Mouse (Mus musculus) midbrain, embryonic 15.5 days (tissue): ENCODE results near the gene 2010111I01Rik. TPM values are rescaled to one million over a fixed set of nuclear protein-coding genes. Genes with fewer than 3 reads are reported as not detected.

Experiments used
- ATAC-seq: fragments of 200-750 bp; cut with Nextera tagmentation; replicated peaks from 2 replicates; pipeline ENCODE4 v1.8.0; 2017; ENCODE audit warnings: moderate TSS enrichment
- H3K27ac ChIP-seq: fragments of 300-500 bp; sonication (generic); 2 replicates; pipeline ENCODE4 v1.5.1; 2015; ENCODE audit warnings: mild to moderate bottlenecking, inconsistent platforms
- H3K27me3 ChIP-seq: fragments of 300-500 bp; sonication (generic); replicated peaks from 2 replicates; pipeline ENCODE4 v1.6.1; 2015; ENCODE audit warnings: inconsistent platforms
- H3K36me3 ChIP-seq: fragments of 300-500 bp; sonication (generic); replicated peaks from 2 replicates; pipeline ENCODE4 v1.6.1; 2015; ENCODE audit warnings: inconsistent platforms
- H3K4me1 ChIP-seq: fragments of 300-500 bp; sonication (generic); 2 replicates; pipeline ENCODE4 v1.6.1; 2015; ENCODE audit warnings: inconsistent platforms
- H3K4me2 ChIP-seq: fragments of 300-500 bp; sonication (generic); 2 replicates; pipeline ENCODE4 v1.6.1; 2015; ENCODE audit warnings: inconsistent platforms, mild to moderate bottlenecking, moderate library complexity
- H3K4me3 ChIP-seq: fragments of 300-500 bp; sonication (generic); 2 replicates; pipeline ENCODE4 v1.5.1; 2015; ENCODE audit warnings: mild to moderate bottlenecking, inconsistent platforms
- H3K9ac ChIP-seq: fragments of 300-500 bp; sonication (generic); 2 replicates; pipeline ENCODE4 v1.6.1; 2015; ENCODE audit warnings: mild to moderate bottlenecking, inconsistent platforms
- H3K9me3 ChIP-seq: fragments of 300-500 bp; sonication (generic); 2 replicates; pipeline ENCODE4 v1.6.1; 2016; ENCODE audit warnings: inconsistent platforms
- WGBS: fragments of 180-500 bp; shearing (Covaris S2); methylation state at CpG from one replicate; pipeline ENCODE4 v1.1.7; 2015; ENCODE audit warnings: mixed read lengths; 5-methylcytosine and 5-hydroxymethylcytosine counted together
- polyA plus RNA-seq: library from polyadenylated mRNA; unstranded; fragments of >200 nt; fragmentation: Nextera tagmentation; extraction: Ambion mirVana; gene quantifications from 2 replicates; pipeline ENCODE4 v1.2.1, GENCODE M21; 2015

2010111I01Rik gene
- polyA plus RNA-seq, 1 experiment from 2014 or later, result 29.0 TPM

DNA sequence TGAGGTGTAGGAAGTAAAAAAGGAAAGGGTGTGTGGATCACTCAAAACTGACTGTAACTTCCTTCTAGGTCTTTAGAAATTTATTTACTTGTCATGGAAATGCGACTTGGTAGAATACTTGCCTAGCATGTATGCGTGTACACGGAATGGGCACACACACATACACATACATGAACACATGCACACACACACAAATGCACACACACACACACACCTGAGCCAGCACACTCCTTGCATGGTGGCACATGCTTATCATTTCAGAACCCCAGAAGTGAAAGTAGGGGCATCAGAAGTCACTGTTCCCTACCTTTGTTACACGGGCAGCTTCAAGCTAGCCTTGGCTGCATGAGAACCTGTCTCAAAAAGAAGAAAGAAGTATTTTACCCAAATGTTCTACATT, 311.7 kb downstream of the 2010111I01Rik start:
- Histone ChIP-seq H3K27me3 (no peaks in the 10 kb centered on the region), H3K4me1 (peaks cover 26% of the 10 kb centered on the region), H3K27ac (no peak overlapping the region), H3K36me3 (no peaks in the 10 kb centered on the region), H3K9me3 (no peaks in the 10 kb centered on the region), H3K9ac (no peak overlapping the region), H3K4me3 (no peak overlapping the region), H3K4me2 (no peak overlapping the region)
- 97% methylated on average over 4 of the region's 4 CpGs for WGBS
- ATAC-seq, result no peak

DNA sequence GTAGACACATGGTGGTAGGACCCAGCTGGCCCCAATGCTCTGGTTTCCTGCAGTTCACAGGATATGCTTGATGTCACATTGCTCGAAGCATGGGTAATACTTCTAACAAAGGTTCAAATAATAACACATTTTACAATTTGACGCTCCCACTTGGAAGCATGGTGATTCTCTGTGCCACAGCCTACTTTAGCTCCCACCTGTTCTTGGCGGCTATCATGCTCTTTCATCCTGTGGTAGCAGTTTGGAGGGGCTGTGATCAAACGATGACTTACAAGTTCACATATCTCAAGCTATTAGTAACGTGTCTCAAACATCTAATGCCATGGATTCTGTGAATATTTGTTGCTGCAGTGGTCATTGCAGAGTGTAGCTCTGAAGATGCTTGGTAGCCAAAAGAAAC, 312.6 kb downstream of the 2010111I01Rik start:
- Histone ChIP-seq H3K9ac (no peak overlapping the region), H3K36me3 (no peaks in the 10 kb centered on the region), H3K4me1 (peaks cover 20% of the 10 kb centered on the region), H3K4me2 (no peak overlapping the region), H3K27ac (no peak overlapping the region), H3K4me3 (no peak overlapping the region), H3K9me3 (no peaks in the 10 kb centered on the region), H3K27me3 (no peaks in the 10 kb centered on the region)
- 78% methylated on average over 5 of the region's 5 CpGs for WGBS
- no peak for ATAC-seq

DNA sequence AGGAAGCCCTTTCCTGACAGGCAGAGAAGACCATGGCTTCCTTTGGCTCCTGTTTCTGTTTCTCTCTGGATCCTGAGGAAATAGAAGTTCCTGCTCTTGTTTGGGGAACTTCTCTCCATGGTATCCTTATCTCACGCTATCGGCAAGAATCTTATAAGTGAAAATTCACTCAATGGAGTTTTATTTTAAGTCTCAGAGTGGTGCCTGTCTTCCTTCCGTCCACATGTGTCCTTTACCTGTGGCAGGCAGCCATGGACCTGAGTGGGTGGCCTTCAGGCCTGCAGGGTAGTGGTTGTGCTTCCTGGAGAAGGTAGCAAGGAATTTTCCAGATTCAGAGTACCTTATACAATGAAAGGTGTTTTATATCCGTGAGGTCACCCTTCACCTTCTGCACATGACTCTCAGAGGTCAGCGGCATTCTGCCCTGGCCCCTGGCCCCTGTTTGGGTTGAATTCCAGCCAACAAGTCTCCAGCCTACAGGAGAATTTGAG, 313.5 kb downstream of the 2010111I01Rik start:
- WGBS, result 61% methylated on average over 5 of the region's 5 CpGs
- Histone ChIP-seq H3K4me2 (0 out of 2 replicates have a peak overlapping the region, but pooled peaks have one; percentile 10), H3K4me3 (no peak overlapping the region), H3K27me3 (no peaks in the 10 kb centered on the region), H3K9ac (no peak overlapping the region), H3K4me1 (peaks cover 11% of the 10 kb centered on the region), H3K27ac (no peak overlapping the region), H3K9me3 (no peaks in the 10 kb centered on the region), H3K36me3 (no peaks in the 10 kb centered on the region)
- ATAC-seq, result no peak

DNA sequence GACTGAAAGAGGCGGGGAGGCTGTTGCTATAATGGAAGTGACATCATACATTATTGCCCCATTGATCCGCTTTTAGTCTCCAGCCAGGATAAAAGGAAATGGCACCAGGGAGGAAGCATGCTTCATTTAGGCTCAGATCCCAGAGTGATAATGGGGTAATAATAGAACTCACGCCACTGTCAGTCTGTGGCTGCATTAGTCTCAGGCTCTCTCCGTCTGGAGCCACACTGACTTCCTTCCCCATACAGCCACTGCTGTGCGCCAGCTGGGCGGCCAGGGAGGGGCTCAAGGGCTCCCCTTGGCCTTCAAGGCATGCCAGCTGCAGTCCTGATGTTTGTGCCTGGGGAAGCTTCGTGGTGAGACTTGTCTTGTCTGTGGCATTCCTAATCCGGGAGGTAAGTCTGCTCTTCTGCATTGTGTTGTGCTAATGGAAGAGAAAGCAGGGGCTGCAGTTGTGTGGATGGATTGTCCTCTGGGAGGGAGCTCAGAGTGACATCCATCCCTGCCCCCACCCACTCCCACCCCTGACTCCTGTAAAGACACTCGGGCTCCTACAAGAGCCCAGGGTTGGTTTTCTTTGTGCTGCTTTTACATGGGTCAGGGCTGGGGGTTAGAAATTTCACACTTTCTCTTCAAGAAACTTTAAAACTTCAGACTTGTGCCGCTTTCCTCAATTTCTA, 314.2 kb downstream of the 2010111I01Rik start:
- H3K9me3 ChIP-seq, result no peaks in the 10 kb centered on the region
- peak overlapping the region; percentile 10; the same call in 1 of the 2 replicates for H3K4me2 ChIP-seq
- H3K36me3 ChIP-seq, result no peaks in the 10 kb centered on the region; the same call in 1 of the 2 replicates
- H3K27me3 ChIP-seq, result no peaks in the 10 kb centered on the region
- H3K4me3 ChIP-seq, result no peak overlapping the region
- ATAC-seq, result peak; percentile 63
- no peak overlapping the region for H3K9ac ChIP-seq
- 12% methylated on average over 10 of the region's 10 CpGs for WGBS
- no peak overlapping the region; the same call in 1 of the 2 replicates for H3K27ac ChIP-seq
- H3K4me1 ChIP-seq, result peaks cover 9% of the 10 kb centered on the region

DNA sequence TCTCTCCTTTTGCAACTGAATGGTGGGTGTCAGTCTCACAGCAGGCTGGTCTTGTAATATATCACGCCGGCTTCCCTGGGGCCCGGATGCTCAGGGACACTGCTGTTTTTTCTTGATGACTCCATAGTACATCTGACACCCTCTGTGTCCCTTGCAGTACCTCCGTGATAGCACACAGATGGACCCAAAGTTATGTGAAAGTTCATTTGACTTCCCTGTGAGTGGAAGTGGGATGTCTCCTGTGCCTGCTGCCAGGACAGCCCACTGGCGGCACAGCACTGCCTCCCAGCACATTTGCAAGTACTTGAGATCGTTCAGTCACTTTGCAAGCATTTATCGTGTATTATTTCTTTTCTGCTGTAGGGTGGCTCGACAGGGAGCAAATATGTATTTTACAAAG, 315.1 kb downstream of the 2010111I01Rik start:
- Histone ChIP-seq H3K36me3 (no peaks in the 10 kb centered on the region; the same call in 1 of the 2 replicates), H3K9ac (no peak overlapping the region), H3K4me2 (no peak overlapping the region), H3K4me1 (peaks cover 9% of the 10 kb centered on the region), H3K9me3 (no peaks in the 10 kb centered on the region), H3K27me3 (no peaks in the 10 kb centered on the region), H3K27ac (no peak overlapping the region), H3K4me3 (no peak overlapping the region)
- WGBS, result 56% methylated on average over 8 of the region's 8 CpGs
- ATAC-seq, result no peak

DNA sequence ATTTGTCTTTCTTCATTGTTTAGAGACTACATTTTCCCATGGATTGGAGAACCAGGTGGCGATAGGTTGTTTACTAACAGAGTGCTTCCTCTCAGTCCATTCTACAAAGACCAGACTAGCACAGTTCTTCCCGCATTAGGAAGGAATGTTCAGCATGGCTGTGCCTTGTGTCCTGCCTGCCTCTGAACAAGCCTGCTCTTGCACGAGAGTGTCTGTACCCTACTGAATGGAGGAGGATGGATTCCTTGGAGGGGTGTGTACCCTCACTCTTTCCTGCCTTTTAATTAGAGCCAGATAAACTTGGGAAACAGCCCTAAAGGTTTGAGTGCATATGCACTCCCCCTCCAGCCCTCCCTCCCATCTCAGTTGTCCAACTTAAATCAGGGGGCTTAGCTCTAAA, 315.7 kb downstream of the 2010111I01Rik start:
- WGBS, result 40% methylated on average over 3 of the region's 3 CpGs
- Histone ChIP-seq H3K4me3 (no peak overlapping the region), H3K27me3 (no peaks in the 10 kb centered on the region), H3K9me3 (no peaks in the 10 kb centered on the region), H3K27ac (no peak overlapping the region), H3K4me1 (peaks cover 9% of the 10 kb centered on the region), H3K9ac (no peak overlapping the region), H3K4me2 (no peak overlapping the region), H3K36me3 (no peaks in the 10 kb centered on the region; the same call in 1 of the 2 replicates)
- ATAC-seq, result no peak

DNA sequence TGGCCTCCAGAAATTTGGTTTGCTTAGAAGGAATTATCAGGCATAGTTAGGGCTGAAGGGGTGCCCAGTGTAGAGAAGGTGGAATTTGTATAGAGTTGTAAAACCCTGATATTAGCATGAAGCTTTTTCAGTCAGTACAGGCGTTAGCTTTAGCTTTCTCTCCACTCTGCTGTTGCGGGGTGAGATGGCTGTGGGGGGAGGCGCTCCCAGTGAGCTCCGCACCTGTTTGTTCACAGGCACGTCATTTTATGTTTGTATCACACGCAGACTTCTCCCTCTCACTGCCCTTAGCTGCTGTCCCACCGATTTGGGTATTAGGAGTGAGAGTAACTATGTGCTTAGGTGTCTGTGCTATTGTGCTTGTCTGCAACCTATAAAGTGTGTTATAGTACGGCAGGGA, 316.5 kb downstream of the 2010111I01Rik start:
- Histone ChIP-seq H3K27me3 (no peaks in the 10 kb centered on the region), H3K27ac (no peak overlapping the region), H3K9ac (no peak overlapping the region), H3K9me3 (no peaks in the 10 kb centered on the region), H3K4me1 (peaks cover 9% of the 10 kb centered on the region), H3K4me2 (no peak overlapping the region), H3K4me3 (no peak overlapping the region), H3K36me3 (no peaks in the 10 kb centered on the region; the same call in 1 of the 2 replicates)
- WGBS, result 77% methylated on average over 8 of the region's 8 CpGs
- ATAC-seq, result no peak

DNA sequence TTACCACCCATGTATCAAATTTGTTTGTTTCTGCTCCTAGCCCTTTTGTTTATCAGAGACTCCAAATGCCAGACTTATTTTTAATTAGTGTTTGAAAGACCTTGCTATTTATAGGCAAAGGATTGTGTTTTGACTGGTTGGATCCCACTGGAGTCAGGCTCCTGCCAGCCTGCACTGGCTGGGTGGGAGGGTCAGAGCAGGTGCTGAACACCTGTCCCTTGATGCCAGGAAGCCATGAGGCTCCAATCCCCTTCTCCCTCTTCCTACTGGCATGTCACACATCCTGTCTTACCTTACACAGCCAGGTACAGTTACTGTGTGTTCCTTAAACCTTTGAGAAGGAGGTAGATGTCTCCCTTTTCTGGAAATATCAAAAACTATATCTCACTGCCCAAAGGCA, 318.5 kb downstream of the 2010111I01Rik start:
- Histone ChIP-seq H3K36me3 (no peaks in the 10 kb centered on the region; the same call in 1 of the 2 replicates), H3K9me3 (no peaks in the 10 kb centered on the region), H3K4me1 (peaks cover 9% of the 10 kb centered on the region), H3K27me3 (no peaks in the 10 kb centered on the region), H3K9ac (no peak overlapping the region), H3K27ac (no peak overlapping the region), H3K4me2 (no peak overlapping the region), H3K4me3 (no peak overlapping the region)
- ATAC-seq, result no peak

DNA sequence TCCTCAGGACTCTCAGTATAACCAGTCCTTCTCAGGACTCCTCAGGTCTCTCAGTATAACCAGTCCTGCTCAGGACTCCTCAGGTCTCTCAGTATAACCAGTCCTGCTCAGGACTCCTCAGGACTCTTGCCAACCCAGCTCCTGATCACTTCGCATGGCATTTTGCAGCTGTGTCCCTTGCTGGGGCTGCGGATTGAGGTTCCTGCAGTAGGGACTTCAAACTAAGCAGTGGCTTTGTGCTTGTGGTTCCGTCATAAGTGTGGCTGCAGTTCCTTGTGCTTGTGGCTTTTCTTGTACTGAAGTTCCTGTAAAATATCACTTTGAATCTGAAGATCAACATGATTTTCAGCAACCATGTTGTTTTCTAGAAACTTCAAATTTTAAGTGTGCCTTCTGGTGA, 320.1 kb downstream of the 2010111I01Rik start:
- 92% methylated on average over 3 of the region's 3 CpGs for WGBS
- H3K4me1 ChIP-seq, result peaks cover 12% of the 10 kb centered on the region
- no peak overlapping the region for H3K9ac ChIP-seq
- no peak overlapping the region for H3K27ac ChIP-seq
- H3K4me3 ChIP-seq, result no peak overlapping the region
- ATAC-seq, result no peak
- no peak overlapping the region for H3K4me2 ChIP-seq
- no peaks in the 10 kb centered on the region for H3K27me3 ChIP-seq
- H3K36me3 ChIP-seq, result no peaks in the 10 kb centered on the region; the same call in 1 of the 2 replicates
- H3K9me3 ChIP-seq, result no peaks in the 10 kb centered on the region

DNA sequence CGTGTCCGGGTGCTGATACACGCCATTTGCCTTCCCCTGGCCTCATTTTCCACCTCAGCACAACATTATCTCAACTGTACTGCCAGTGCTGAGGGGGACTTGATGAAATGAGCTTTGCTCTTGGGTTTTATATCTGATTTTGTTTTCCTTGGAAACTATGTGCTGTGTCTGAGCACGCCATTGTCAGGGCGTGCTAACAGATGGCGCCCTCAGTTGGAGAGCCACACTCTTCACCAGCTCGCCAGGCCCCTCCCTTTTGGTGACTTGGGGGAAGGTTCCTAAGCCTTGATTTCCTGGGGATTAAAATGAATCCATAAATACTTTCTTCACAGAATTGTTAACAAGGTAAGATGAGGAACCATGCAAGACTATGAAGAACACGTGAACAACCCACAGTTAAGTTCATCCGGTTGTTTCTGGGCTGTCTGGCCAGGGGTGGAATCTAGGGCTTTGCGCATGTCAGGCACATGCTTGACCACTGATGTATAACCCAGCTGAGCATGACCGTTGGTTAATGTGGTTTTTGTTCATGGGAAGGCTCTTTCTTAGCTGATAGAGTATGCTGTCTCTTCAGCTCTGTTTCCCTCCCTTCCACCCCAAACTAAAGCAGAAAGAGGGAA, 321.9 kb downstream of the 2010111I01Rik start:
- Histone ChIP-seq H3K4me3 (no peak overlapping the region), H3K4me1 (peaks cover 13% of the 10 kb centered on the region), H3K9ac (no peak overlapping the region), H3K9me3 (no peaks in the 10 kb centered on the region), H3K27me3 (no peaks in the 10 kb centered on the region), H3K4me2 (no peak overlapping the region), H3K36me3 (no peaks in the 10 kb centered on the region; the same call in 1 of the 2 replicates), H3K27ac (no peak overlapping the region)
- WGBS, result 86% methylated on average over 11 of the region's 11 CpGs
- no peak for ATAC-seq

DNA sequence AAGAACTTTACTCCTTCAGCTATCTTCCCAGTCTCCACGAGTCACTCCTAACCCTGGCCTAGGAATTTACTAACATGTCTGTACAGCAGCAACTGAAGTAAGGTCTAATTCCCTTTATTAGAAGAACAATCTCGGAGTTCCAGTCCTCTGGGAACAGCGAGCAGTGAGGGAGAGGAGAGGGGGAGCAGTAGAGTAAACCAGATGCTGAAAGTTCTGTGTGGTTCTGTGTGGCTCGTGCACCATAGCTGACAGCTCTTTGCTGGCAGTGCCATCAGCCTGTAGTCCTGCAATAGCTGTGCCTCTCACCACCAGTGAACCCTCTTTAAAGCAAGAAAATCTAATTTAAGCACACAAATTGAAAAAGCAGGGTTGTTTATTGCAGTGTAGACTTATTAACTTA, 324.5 kb downstream of the 2010111I01Rik start:
- 58% methylated on average over 4 of the region's 4 CpGs for WGBS
- H3K27me3 ChIP-seq, result no peaks in the 10 kb centered on the region
- no peak for ATAC-seq

DNA sequence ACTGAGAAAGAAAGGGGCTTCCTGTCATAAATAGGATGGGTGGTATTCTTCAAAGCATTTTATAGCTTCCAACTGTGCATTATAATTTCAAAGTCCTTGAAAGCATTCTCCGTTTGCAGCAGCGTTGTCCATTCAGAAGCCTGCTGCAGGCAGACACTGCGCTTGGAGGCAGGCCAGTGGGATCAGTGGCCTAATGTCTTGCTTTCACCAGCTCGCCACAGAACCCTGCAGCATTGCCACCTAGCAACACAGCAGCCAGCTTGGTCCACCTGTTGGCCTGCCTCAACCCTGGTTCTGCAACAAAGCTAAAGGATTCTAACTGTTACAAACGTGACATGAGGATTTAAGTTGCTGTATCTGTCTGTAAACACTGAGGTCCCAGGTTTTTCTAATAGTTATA, 325.0 kb downstream of the 2010111I01Rik start:
- H3K27ac ChIP-seq, result no peak overlapping the region
- H3K4me3 ChIP-seq, result no peak overlapping the region
- no peak overlapping the region for H3K4me2 ChIP-seq
- no peaks in the 10 kb centered on the region for H3K9me3 ChIP-seq
- WGBS, result 42% methylated on average over 5 of the region's 5 CpGs
- ATAC-seq, result no peak
- H3K27me3 ChIP-seq, result no peaks in the 10 kb centered on the region
- no peak overlapping the region for H3K9ac ChIP-seq
- H3K36me3 ChIP-seq, result no peaks in the 10 kb centered on the region
- H3K4me1 ChIP-seq, result peaks cover 19% of the 10 kb centered on the region

More for the DNA sequence above, 324.5 kb downstream of the 2010111I01Rik start:
- no peaks in the 10 kb centered on the region for H3K36me3 ChIP-seq
- H3K9me3 ChIP-seq, result no peaks in the 10 kb centered on the region
- no peak overlapping the region for H3K4me2 ChIP-seq
- H3K4me1 ChIP-seq, result peaks cover 14% of the 10 kb centered on the region
- peak overlapping the region; percentile 9; the same call in 1 of the 2 replicates for H3K27ac ChIP-seq
- no peak overlapping the region for H3K4me3 ChIP-seq
- H3K9ac ChIP-seq, result no peak overlapping the region
